ENCODE assay signal across 21 mouse cellular contexts in the genomic region with DNA sequence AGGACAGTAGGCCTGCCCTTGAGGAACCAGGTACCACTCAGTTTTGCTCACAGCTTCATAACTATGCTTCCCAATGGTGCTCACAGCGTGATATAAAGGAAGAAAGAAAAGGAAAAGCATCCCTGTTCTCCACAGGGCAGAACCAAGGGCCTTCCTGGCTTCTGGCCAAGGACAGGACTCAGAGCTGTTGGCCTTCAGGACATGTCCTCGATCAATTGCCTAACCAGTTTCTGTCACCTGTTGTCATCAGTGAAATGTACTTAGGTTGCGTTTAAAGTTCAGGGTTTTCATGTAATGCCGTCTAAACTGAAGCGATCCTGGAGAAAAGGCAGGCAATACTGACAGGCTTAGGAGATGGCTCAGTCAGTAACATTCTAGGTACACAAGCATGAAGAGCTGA.
A peak's percentile ranks its signal among the peaks of the same experiment; 100 is the strongest.
DNase-seq lines count a peak whose midpoint lies in the region; ATAC-seq and TF ChIP-seq lines count a peak whose summit lies in the region.
"Had no signal": no experiment of that assay in that cellular context is flagged by ENCODE, and none has a peak within 500 bp of the region (broad histone marks: within the 10 kb centered on the region; RNA-seq: fewer than 3 reads in every experiment).

No protein-coding gene starts in this region.

- no peak for TF ChIP-seq CTCF in liver, postnatal 0 days (IDR thresholded peaks at IDR 0.05; ENCODE audit: low read depth)

- H3K27me3 ChIP-seq in liver, postnatal 0 days (ENCODE audit: insufficient read depth, low read length) = no peaks in the 10 kb centered on the region
- no peaks in the 10 kb centered on the region for H3K27me3 ChIP-seq in liver, embryonic 12.5 days (replicated peaks)
- H3K27me3 ChIP-seq: embryonic facial prominence, embryonic 15.5 days; hindbrain, embryonic 13.5 days had no signal

- H3K9me3 ChIP-seq in liver, postnatal 0 days (ENCODE audit: low read length) = no peaks in the 10 kb centered on the region
- no peaks in the 10 kb centered on the region for H3K9me3 ChIP-seq in liver, embryonic 12.5 days (replicated peaks)
- H3K9me3 ChIP-seq: embryonic facial prominence, embryonic 15.5 days; forebrain, embryonic 10.5 days; heart, embryonic 10.5 days; hindbrain, embryonic 13.5 days had no signal

- 67% methylated on average over 5 of the region's 5 CpGs for WGBS in liver, postnatal 0 days (ENCODE audit: insufficient replicate concordance)
- WGBS in liver, embryonic 12.5 days (ENCODE audit: insufficient replicate concordance) = 80% methylated on average over 5 of the region's 5 CpGs

- ATAC-seq in liver, postnatal 0 days = peak; percentile 60
- ATAC-seq in liver, embryonic 12.5 days = no peak
- ATAC-seq: forebrain, embryonic 14.5 days; hindbrain, postnatal 0 days had no signal

- no peak overlapping the region for H3K9ac ChIP-seq in liver, postnatal 0 days (replicated peaks)
- H3K9ac ChIP-seq in liver, embryonic 12.5 days = no peak overlapping the region
- H3K9ac ChIP-seq: embryonic facial prominence, embryonic 15.5 days; hindbrain, embryonic 13.5 days had no signal

- DNase-seq in heart, adult 11 months = peak; percentile 8
- no peak for DNase-seq in heart, postnatal 36 days
- DNase-seq in liver, postnatal 0 days = peak; percentile 30
- peak; percentile 82 for DNase-seq in adrenal gland, postnatal 14 days
- no peak for DNase-seq in thymus, postnatal 25 days
- no peak for DNase-seq in right cerebral cortex, postnatal 14 days
- DNase-seq: B cell, adult 2 months; cerebellum, adult 2 months; cerebellum, postnatal 14 days; embryo, embryonic 11 days; gastrocnemius, postnatal 36 days; heart, adult 18-20 months; heart, postnatal 10 days had no signal

- intact Hi-C loops in heart, postnatal 36 days (cut with DNase I) = loop anchor here (2.0 kb wide), 1 partner anchor 50 kb away; no protein-coding TSS in a partner anchor

- peak; percentile 11; the same call in 1 of the 2 replicates for TF ChIP-seq EP300 in liver, postnatal 0 days (IDR thresholded peaks at IDR 0.05; ENCODE audit: low read depth)

- peaks cover 9% of the 10 kb centered on the region for H3K4me1 ChIP-seq in liver, postnatal 0 days (ENCODE audit: insufficient read depth)
- H3K4me1 ChIP-seq in liver, embryonic 12.5 days = no peaks in the 10 kb centered on the region

- H3K36me3 ChIP-seq in liver, postnatal 0 days (replicated peaks; ENCODE audit: insufficient read depth, low read length) = no peaks in the 10 kb centered on the region
- no peaks in the 10 kb centered on the region for H3K36me3 ChIP-seq in liver, embryonic 12.5 days
- H3K36me3 ChIP-seq: embryonic facial prominence, embryonic 15.5 days; forebrain, embryonic 10.5 days; heart, embryonic 10.5 days; hindbrain, embryonic 13.5 days had no signal

- H3K4me3 ChIP-seq in liver, postnatal 0 days (ENCODE audit: low read depth, low read length) = no peak overlapping the region
- no peak overlapping the region for H3K4me3 ChIP-seq in liver, embryonic 12.5 days
- H3K4me3 ChIP-seq: embryonic facial prominence, embryonic 15.5 days; erythroblast, embryonic 14.5 days; forebrain, embryonic 10.5 days; heart, embryonic 10.5 days; hindbrain, embryonic 13.5 days had no signal

- H3K4me2 ChIP-seq in liver, postnatal 0 days (ENCODE audit: low read depth, low read length) = no peak overlapping the region
- no peak overlapping the region for H3K4me2 ChIP-seq in liver, embryonic 12.5 days
- H3K4me2 ChIP-seq: embryonic facial prominence, embryonic 15.5 days; hindbrain, embryonic 13.5 days had no signal

- no peak overlapping the region for H3K27ac ChIP-seq in liver, postnatal 0 days (ENCODE audit: low read depth)
- no peak overlapping the region for H3K27ac ChIP-seq in liver, embryonic 12.5 days
- H3K27ac ChIP-seq: embryonic facial prominence, embryonic 15.5 days; forebrain, embryonic 10.5 days; heart, embryonic 10.5 days; hindbrain, embryonic 13.5 days; hindbrain, postnatal 0 days had no signal

Comparison
In these comparisons a context has a peak if more than half of its experiments do, and no peak if none do; other contexts are left out.
1. DNase-seq: peak in heart, adult 11 months (single experiment), liver, postnatal 0 days (single experiment) and adrenal gland, postnatal 14 days (single experiment); none in heart, postnatal 36 days (0 of 2), thymus, postnatal 25 days (single experiment) and right cerebral cortex, postnatal 14 days (single experiment).